Mouse (Mus musculus) adipocyte (in vitro differentiated cells): ENCODE results near the gene Cmya5.
"Not testable (repeated sequence)": the region's sequence is repeated elsewhere in the genome, so short reads cannot be mapped to it uniquely, and the experiment has no call there.

Experiments
- DNase-seq: peaks from one replicate; pipeline ENCODE4 v3.0.0-alpha.2; 2016; ENCODE audit warnings: low spot score

Cmya5 gene

DNA sequence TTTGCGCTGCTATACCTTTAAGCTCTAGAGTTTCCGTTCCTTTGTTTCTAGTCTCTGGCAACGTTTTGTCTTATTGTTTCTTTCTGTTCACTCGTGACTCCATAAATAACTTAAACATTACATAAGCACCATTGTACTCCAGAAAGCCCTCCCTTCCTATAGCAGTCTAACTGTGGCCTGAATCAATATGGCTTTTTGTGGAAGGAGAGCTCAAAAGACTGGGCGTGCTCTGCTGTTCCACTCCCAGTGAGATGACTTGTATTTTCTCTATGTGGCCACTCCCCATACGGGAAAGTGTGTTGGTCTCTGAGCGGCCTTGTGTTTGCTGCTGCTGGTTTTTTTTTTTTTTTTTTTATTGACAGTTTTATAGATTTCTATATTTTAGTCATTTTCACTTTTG is 27.3 kb downstream of the Cmya5 start:
- no peak for DNase-seq

DNA sequence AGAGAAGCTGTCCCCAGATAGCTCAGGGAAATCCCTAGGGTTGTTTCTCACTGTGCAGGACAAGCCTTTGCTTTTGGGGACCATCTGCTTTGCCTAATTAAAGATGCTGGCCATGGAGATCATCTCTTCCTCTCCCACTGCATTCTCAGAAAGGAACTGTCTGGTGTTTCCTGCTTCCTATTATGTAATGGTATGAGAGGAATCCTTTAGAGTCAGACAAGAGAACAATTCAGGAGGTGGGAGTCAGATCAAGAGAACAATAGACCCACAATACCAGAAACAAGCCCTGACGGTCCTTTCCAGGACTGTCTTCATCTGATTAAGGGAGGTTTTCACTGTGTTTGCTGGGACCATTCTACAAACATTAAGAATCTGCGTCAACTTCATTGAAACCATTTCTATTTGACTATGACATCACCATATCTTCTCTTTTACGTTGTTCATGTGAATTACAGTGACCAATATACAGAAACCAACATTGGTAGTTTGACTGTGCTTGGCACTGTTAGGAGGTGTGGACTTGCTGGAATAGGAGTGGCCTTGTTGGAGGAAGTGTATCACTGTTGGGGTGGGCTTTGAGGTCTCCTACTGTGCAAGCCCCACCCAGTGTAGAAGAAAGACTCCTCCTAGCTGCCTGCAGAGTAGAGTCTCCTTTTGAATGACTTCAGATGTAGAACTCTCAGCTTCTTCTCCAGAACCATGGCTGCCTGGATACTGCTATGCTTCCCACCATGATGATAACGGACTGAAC is 42.0 kb downstream of the Cmya5 start:
- no peak for DNase-seq

DNA sequence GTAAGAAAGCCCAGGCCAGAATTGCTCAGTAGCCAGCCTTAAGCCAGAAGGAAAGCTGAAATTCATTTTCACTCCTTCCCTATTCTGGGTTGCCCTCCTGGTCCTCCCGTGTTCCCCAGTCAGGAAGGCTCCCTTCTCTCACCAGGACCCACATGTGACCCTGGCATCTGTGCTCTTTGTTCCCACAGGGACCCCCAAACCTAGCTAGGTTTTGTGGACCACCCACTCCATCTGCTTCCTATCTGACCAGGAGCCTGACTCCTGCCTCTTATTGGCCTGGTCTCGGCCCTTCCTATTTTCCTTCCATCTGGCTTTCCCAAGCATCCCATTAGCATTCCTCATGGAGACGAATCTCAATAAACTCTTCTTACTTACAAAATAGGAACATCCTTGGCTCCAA is 45.9 kb downstream of the Cmya5 start:
- DNase-seq = no peak

DNA sequence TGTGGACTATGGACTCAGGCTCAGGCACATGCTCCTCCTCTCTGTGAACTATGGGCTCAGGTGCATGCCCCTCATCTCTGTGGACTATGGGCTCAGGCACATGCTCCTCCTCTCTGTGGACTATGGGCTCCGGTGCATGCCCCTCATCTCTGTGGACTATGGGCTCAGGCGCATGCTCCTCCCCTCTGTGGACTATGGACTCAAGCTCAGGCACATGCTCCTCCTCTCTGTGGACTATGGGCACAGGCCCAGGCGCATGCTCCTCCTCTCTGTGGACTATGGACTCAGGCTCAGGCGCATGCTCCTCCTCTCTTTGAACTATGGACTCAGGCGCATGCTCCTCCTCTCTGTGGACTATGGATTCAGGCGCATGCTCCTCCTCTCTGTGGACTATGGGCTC is 47.9 kb downstream of the Cmya5 start:
- no peak for DNase-seq

DNA sequence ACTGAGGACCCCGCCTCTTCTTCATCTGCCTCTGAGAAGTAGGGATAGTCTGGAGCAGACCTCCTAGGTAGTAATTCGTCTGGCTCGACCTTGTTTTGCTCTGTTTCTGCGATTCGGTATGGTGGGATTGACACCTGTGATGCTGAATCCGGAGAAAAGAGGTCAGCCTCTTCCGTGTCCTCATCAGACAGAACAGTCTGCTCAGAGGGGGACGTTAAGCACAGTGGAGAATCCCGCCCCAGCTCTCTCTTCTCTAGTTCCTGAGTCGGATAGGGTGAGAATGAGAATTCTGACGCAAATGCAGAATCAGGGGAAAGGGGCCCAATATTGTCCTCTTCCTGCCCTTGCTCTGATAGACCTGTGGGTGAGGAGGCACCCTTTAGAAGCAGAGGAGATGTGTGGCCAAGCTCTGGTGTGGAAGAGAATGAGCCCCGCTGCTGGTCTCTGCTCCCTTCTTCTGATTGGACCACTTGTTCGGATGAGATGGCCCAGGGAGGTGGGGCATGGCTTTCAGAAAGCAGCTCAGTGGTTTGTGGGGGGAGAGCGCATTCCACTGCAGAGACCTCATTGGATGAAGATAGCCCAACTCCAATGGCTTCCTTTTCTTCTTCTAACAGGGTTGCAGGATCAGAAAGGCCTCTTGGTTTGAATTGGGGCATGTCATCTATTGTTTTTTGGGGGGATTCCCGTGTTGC is 49.3 kb downstream of the Cmya5 start:
- DNase-seq = no peak

DNA sequence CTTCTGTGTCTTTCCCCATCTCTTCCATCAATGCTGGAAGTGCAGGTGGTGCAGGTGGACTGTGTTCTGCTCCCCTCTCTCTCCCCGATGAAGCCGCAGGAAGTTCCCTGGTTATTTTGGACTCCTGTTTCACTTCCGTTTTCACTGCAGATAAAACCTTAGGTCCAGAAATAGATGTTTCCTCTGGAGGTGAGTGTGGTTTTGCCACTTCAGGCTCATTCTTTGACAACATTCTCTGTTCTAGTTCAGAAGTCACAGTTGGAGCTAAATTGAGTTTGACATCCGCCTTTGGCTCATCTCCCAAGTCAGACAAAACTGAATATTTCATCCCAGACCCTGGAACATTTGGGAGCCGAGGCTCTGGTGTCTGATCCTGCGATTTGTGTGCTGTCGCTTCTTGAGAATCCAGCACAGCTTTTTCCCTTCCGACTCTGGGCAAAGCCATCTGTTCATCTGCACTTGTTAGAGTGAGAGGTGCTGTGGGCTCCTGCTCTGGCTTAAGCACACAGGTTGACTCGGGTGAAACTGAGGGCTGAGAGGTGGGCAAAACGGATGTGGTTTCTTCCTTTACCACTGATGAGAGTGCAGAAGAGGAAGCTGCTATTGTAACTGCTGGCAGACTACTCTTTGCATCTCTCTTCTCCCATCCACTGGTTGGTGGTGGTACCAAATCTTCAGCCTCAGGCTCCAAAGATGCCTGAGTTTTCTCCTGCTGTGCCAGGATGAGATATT is 50.2 kb downstream of the Cmya5 start:
- no peak for DNase-seq

DNA sequence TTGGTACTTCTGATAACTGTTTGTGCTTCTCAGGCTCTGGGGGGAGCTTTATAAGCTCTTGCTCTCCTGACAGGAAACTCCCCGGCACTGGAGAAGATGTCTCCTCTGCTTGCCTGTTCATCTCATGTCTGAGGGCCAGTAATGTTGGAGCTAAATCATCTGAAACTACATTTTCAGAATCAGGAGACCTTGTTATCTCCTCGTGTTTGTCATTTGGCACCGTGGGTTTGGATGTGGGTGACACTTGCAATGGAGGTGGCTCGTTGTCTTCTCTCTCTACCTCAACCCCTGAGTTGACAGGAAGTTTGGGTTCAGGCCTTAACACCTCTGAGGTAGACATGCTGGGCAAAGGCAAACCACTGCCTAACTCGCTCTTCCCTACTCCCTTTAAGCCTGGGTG is 50.8 kb downstream of the Cmya5 start:
- DNase-seq = no peak

DNA sequence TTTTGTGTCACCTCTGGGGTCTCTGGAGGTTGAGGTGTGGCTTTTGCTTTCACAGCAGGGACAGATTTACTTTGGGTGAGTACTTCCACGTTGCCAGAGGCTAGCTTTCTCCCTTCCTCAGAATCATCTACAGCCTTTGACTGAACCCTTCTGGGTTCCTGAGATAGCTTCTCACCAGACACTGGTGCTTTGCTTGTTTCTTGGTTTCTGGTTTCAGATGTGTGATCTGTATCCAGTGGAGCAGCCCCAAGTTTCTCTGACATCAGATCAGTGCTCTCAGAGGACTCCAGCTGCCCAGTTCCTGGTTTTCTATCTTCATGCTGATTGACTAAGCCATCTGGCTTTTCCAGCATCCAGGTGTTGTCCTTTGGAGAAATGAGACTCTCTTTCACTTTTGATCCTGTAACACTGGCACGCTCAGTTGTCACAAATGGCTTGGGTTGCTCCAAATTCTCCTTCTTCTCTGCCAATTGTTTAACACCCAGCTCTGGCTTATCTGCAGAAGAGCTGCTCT is 51.6 kb downstream of the Cmya5 start:
- no peak for DNase-seq

DNA sequence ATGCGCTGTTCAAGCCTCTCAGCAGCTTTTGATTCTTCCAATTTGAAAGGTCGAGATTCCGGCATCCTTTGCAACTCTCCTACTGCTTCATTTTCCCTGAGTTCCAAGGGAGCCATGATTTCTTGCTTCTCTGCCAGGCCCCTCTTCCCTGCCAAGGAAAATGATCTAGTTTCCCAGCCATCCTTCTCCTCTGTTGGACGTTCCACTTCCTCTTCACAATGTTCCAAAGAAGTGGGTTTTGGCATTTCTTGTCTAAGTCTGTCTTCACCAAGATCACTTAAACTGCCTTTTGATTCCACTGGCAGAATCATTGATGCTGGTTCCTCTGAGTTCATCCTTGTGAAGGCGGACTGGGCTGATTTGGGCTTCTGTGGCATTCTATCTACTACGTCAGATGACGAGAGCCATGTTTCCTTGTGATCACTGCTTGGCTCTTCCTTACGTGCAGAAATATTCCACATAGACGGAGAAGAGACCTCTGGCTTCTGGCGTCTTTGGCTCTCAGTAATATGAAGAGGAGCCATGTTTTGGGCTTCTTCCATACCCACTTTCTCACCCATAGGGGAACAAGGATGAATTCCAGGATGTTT is 52.6 kb downstream of the Cmya5 start:
- no peak for DNase-seq

DNA sequence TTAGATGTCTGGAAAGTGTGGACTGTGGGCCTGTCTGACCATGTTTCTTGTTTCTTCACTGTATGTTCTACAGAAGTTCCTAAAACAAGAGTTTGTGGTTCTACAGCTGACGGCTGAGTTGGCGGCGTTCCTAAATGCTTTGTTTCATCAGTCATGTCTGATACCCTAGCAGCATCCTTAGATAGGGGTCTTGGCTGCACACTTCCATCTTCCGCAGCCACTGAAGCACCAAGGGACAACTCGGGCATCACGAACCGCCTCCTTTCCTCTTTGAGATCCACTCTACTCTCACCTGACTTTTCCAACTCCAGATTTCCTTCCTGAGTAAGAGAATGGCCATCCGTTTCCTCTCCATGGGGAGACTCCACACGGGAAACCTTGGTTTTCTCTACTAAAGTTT is 53.3 kb downstream of the Cmya5 start:
- DNase-seq = no peak

DNA sequence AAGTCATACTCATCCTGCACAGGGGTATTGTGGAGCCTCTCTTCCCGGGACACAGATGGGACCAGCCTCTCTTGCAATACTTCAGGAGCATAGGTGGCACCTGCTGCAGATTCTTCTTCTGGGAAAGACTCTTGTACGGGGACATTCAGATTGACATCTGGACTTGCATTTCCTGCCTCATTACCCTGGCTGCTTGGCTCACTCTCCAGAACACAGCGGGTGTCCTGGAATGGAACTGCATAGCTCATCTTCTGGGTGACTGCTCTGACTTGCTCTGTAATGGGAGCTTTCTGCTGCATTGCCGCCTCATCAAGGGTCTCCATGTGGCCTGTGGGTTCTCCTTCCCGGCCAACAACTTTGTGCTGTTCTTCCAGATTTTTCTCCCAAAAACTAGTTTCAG is 55.0 kb downstream of the Cmya5 start:
- no peak for DNase-seq

DNA sequence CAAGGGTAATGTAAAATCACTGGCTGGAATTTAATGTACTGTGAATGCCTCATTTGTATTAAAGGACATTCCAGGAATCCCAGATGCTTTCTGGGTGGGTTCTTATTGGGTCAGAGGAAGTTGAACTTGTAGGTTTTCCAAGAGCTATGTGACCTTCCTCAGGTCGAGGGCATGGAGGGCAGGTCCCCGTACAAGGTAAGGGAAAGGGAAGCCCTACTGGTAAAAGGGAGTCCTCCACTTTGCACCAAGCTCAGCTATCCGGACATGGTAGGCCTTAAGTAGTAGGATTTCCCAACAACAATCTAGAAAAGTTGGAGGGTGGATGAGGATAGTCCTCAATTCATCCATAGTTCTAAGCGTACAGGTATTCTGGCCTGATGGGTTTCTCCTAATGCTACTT is 58.8 kb downstream of the Cmya5 start:
- no peak for DNase-seq

DNA sequence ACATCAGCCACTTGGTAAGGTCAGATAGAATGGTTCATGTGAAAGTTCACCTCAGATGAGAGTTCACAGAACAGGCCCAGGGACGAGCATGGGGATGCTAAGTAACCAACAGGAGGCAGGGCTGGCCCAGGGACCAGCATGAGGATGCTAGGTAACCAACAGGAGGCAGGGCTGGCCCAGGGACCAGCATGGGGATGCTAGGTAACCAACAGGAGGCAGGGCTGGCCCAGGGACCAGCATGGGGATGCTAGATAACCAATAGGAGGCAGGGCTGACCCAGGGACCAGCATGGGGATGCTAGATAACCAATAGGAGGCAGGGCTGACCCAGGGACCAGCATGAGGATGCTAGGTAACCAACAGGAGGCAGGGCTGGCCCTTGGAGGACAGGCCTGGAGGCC is 62.2 kb downstream of the Cmya5 start:
- not testable (repeated sequence) for DNase-seq

DNA sequence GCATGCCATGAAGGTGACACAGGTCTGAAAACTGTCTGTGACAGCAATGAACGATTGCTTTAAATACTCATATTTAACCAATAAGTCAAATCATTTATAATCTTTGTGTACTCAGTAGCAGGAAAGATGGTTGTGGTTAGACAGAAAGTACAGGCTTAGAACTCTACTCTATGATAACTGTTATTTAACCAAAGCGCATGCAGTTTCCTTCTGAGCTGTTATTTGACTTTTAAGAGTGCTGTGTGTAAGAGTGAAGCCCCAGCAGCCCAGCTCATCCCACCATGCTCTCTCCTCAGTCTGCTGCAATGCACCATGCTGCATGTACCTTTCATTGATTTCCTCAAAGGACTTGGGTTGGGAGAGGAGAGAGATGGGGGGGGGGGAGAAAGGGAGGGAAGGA is 63.7 kb downstream of the Cmya5 start:
- no peak for DNase-seq

DNA sequence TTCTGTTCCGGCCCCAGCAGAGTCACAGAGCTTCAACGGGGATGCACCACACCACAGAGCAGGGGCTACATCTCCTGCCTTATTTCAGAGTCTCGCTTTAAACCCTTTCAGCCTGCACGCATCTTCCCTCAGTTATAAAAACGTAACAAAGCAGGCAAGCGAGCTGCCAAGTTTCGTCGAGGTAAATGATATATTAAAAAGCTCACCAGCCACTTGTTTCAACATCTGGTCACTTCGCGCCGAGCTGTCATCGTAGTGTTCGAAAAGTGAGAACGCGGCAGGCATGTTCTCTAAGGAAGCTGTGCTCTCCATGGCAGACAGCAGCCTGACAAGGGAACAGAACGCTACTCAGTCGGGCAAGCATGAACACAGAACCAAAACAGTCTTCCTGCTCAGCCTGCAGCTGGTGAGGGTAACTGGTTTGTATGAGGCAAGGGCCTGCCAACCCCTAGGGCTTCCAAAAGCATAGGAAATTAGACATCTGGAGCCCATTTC is 70.3 kb downstream of the Cmya5 start:
- DNase-seq = no peak

DNA sequence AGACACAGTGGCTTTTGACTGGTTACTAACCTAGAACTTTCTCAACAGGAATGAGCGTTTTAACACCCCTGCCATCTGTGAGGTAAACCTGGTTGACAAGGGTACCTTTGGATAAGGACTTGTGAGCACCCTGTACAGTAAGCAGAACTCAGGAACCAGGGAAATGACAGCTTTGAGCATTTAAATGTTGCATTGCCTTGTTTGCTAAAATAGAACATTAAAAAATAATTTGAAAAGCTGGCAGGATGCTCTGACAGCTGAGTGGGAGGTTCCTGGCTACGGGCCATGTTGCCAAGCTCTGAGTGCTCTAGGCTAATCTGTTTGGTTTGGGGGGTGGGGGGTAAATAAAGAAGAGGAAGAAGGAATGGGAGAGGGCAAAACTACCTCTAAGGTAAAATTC is 70.9 kb downstream of the Cmya5 start:
- peak; percentile 27 for DNase-seq

DNA sequence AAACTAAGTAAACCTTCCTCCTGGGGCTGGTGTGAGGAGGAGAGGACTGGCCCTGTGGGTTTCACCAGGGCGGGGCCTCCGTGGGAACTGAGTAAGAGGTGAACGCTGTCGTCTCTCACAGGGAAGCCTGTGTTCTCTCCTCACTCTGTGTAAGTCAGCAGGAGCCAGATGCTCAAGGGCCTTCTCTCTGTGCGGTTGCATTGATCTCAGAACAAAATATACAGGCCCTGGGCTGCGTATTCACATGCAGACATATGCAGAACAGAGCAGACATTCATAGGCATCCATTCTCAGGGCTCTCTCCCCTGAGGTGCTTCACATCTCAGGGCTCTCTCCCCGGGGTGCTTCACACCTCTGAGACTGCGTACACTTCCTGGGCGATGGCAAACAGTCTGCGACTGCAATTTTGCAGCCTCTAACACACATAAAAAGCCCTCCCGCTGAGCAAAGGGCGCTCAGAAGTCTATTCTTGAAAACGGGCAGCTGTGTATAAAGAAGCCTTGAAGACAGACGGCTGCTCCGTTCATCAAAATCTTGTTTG is 71.6 kb downstream of the Cmya5 start:
- no peak for DNase-seq

DNA sequence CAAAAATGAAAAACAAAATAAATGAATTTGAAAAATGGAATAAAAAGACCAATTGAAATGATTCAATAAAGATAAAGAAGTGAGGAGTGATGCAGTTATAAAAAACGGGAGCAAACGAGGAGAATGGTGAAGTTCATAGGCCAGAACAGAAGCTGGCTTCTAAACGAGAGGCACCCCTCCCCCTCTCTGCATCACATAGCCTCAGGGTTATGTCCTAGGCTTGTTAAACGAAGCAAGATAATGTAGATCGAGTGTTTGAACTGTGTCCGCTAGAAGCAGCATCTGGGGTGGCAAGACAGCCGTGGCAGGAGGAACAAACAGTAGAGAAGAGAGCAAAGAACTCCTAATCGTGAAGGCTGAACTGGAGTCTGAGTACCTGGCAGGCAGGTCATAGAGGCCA is 74.1 kb downstream of the Cmya5 start:
- DNase-seq = no peak

DNA sequence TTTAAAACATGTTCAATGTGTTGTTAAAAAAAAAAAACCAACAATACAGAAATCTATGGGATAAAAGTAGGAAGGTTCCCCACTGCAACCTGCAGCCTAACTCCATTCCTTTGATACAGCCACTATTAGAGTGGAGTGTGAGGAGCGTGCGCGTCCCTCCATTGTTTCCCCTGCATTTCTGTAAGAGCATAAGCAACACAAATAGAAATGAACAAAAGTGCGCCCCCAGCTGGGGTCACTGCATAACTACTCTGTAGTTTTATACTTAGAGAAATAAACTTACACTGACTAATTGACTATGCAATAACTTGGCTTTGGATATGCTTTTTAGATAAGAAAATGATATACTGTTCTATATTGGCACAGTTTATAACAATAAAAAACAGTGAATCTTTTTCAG is 75.0 kb downstream of the Cmya5 start:
- DNase-seq = no peak

DNA sequence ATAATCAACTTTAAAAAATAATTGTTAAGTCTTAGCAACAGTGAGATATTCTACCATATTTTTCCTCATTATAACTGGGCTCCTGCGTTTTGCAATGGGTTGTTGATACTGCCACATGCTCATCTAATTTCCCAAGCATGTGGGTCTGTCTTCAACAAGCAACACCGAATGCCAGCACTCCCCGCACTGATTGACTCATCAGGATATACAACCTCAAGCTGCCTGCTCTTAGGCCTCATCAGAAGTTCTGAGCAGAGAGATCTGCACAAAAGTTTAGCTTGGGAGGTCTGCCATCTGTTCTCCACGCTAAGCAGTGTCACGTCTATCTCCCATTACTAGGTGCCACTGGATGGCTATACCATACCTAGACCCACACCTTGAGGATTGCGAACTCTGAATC is 76.2 kb downstream of the Cmya5 start:
- no peak for DNase-seq

DNA sequence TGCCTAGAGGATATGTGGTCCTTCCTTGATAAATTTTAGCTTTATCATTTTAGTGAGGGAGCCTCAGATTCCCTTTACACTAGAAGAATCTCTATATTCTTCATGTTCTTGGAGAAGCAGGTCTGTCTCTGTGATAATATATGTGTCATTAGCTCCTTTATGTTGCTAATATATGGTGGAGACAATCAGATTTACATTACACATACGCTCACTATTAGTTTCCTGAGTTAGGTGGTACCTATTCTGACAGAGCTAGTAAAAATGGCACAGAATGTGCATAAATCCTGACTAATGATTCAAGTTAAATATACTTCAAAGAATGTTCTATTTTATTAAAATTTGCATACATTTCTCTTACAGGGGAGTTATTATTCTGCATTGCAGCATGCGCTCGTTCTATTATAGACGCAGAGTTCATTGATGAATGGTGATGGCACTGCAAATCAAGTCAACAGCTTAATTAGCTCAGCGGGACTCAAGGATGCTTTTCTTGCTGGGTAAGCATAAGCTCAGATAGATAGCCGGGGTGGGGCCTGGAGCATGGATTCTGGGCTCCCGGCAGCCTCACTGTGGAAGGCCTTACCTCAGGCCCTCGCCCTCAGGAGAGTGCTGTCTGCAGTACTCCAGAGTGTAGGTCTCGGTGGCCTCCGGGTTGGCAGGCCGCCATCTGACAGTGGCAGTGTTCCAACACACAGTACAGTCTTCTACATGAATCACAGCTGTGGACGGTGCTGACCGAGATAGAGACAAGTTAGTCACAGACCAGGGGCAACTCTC is 81.5 kb downstream of the Cmya5 start:
- no peak for DNase-seq
